Mouse (Mus musculus) right cerebral cortex, postnatal 25 days (tissue): Measurements from ENCODE around the gene Aptx.

Experiments
- DNase-seq: peaks from one replicate; pipeline ENCODE4 v3.0.0; 2022

Aptx gene

GRCm38 (mm10) chr4:40666237-40667012 lies 36.6 kb downstream of the Aptx start:
- DNase-seq, result no peak

GRCm38 (mm10) chr4:40651055-40651454 lies 51.9 kb downstream of the Aptx start:
- no peak for DNase-seq

GRCm38 (mm10) chr4:40649111-40649510 lies 53.9 kb downstream of the Aptx start:
- no peak for DNase-seq

- DNase-seq, result no peak
Observed at GRCm38 (mm10) chr4:40643567-40643966, 59.4 kb downstream of the Aptx start.

- DNase-seq, result no peak
Observed at GRCm38 (mm10) chr4:40640991-40641390, 62.0 kb downstream of the Aptx start.
